Mouse (Mus musculus): ENCODE results near the gene Haus7.

Gene Haus7

DNA sequence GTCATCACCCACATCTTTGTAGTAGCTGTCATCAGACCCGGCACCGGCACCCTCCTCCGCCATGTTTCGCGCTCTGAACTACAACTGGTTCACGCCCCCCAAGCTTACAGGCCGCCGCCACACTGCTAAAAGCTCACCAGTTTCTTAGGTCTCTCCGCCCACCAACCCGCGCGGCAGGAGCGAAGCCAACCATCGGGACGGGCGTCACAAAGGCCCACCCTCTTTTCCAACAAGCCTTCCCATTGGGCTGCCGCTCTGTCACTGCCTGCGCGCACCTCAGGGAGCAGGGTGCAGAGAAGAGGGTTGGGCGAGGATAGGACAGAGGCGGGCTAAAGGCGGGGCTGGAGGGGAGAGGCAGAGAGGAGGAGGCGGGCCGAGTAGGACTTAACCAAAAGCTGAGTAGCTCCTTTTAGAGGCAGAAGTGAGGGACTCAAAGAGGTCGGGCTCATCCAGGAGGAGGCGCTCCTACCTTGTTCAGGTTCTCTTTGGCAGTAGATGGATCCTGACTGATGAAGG, at the start of gene Haus7:
Gene Haus7, minus strand, starts transcription at position 168 of the 516 bp plus-strand sequence.
- DNase-seq (ENCODE audit: low read depth): peak; percentile 75

GRCm38 (mm10) chrX:73506577-73506976, 47.7 kb upstream of the Haus7 start:
- DNase-seq (ENCODE audit: low read depth): no peak

DNA sequence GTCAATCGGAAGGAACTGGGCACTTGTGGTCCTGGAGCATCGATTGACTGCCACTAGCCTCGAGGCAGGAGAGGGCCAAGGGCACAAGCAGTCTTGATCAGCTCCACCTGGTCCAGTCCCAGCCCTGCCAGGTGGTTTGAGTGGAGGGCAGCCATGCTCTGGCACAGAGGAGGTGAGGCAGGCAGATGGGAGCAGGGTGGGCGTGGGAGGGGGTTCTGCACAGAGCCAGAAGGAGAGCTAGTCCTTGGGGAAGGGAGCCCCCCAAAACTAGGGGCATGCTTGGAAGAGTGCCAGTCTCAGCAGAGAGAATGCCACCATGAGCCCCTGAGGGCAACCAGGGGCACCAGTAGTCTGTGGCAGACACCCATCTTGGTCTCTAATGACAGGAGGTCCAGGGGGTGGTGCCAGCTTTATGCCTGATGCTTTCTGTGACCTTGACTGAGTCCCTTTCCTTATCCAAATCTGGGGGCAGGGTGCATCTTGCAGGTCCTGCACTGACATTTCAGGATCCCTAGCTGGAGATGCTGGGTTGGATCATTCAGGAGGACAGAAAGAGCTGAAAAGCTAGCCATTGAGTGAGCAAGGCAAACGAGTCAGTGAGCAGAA, 46.4 kb upstream of the Haus7 start:
- no peak for DNase-seq (ENCODE audit: low read depth)

DNA sequence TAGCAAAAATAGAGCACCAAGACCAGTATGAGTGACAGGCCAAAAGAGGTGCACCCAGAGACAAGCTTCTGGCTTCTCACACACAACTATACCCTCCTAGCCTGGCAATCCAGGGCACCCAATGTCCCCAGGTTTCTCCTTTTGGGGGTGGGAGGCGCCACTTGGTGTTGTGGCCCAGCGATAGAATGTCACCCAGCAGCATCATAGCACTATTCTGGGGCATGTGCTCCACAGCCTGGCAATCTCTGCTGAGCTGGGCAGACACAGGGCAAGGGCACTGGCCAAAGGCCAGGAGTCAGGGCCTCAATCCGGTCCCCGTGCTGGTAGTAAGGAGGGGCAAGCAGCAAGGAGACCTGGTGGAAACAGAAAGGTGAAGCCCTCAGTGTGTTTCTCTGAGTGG, 37.9 kb upstream of the Haus7 start:
- no peak for DNase-seq (ENCODE audit: low read depth)

DNA sequence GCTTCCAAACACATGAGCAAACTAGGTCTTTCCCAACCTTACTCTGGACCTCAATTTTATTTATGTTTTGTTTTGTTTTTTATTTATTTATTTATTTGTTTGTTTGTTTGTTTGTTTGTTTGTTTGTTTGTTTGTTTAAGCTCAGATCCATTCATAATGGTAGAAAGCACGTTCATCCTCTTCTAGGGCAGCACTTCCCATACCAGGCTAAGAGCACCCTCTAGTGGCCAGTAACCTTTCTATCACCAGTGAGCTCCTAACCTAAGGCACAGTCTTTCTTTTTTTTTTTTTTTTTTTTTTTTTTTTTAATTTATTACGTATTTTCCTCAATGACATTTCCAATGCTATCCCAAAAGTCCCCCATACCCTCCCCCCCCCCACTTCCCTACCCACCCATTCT, 34.7 kb upstream of the Haus7 start:
- peak; percentile 37 for DNase-seq (ENCODE audit: low read depth)

- DNase-seq (ENCODE audit: low read depth): no peak
Measured at GRCm38 (mm10) chrX:73490804-73491203, 32.0 kb upstream of the Haus7 start.

GRCm38 (mm10) chrX:73490186-73490585, 31.3 kb upstream of the Haus7 start:
- no peak for DNase-seq (ENCODE audit: low read depth)

- DNase-seq (ENCODE audit: low read depth): no peak
Measured at GRCm38 (mm10) chrX:73486920-73487319, 28.1 kb upstream of the Haus7 start.

GRCm38 (mm10) chrX:73484870-73485269, 26.0 kb upstream of the Haus7 start:
- no peak for DNase-seq (ENCODE audit: low read depth)

DNA sequence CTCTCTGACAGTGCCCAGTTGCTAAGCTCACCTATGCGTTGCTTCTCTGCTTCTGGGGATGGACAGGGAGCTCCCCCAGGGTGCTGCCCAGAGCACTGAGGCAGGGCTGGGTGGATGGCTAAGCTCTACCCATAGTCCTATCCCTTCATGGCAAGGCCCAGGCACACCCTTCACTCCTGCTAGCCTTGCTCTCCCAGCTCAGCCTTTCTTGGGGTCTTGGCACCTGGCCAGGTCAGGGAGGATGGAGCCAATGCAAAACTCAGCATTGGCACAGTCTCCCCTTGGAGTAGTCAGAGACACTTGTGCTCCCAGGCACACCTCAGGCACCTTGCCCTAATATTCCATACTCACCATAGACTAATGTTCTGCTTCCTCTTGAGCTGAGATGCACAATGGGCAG, 25.2 kb upstream of the Haus7 start:
- DNase-seq (ENCODE audit: low read depth): no peak

DNA sequence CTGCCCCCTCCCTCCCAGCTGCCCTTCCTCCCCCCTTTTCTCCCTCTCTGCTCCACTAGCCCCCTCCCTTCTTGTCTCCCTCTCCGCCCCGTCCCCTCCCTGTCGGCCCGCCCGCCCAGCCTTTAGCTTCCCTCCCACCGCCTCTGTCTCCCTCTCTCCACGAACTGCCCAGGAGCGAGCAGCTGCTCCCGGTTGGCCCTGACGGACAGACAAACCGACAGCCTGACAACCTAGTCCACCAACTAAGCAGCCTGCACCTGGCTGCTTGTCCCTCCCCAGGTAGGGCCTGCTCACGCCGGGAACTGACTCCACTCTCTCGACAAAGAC, 24.6 kb upstream of the Haus7 start, which contains the start of gene Bgn:
Gene Bgn, plus strand, starts transcription at position 119 of the 327 bp plus-strand sequence.
- DNase-seq (ENCODE audit: low read depth): no peak

GRCm38 (mm10) chrX:73482643-73483483, 24.0 kb upstream of the Haus7 start:
- no peak for DNase-seq (ENCODE audit: low read depth)

GRCm38 (mm10) chrX:73480334-73480733, 21.5 kb upstream of the Haus7 start:
- DNase-seq (ENCODE audit: low read depth): no peak

DNA sequence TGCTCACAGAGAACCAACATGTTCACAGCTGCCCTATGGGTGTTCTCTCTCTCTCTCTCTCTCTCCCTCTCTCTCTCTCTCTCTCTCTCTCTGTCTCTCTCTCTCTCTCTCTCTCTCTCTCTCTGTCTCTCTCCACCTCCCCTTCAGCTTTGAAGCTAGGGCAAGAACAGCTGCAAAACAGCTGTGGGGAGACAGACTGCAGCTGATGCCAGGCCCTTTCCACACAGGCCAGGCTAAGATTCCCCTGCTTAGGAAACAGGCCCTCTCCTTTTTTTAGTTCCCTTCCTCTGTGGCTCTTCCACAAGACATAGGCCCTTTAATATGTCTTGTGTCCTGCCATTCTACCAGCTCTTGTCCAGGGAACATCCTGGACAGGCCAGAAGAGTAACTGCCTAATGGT, 20.8 kb upstream of the Haus7 start:
- DNase-seq (ENCODE audit: low read depth): no peak

DNA sequence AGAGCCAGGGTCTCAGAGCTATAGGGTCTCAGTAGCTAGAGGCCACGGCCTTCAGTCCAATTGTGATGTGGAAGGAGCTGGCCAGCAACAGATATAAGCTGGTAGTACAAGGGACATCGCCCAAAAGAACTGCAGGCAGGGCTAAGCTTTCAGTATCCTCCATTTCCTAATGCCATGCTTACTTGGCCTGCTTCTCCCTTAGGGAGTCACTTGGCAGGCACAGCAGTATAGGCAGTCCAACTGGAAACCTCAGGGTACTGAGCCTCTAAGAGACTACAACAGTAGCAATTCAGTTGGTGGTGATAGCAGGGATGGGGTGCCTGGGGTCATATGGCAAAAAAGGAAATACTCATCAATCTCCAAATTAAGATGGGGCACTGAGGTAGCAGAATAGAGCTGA, 18.7 kb upstream of the Haus7 start:
- DNase-seq (ENCODE audit: low read depth): no peak

- DNase-seq (ENCODE audit: low read depth): no peak
Measured at GRCm38 (mm10) chrX:73476621-73477020, 17.8 kb upstream of the Haus7 start.

DNA sequence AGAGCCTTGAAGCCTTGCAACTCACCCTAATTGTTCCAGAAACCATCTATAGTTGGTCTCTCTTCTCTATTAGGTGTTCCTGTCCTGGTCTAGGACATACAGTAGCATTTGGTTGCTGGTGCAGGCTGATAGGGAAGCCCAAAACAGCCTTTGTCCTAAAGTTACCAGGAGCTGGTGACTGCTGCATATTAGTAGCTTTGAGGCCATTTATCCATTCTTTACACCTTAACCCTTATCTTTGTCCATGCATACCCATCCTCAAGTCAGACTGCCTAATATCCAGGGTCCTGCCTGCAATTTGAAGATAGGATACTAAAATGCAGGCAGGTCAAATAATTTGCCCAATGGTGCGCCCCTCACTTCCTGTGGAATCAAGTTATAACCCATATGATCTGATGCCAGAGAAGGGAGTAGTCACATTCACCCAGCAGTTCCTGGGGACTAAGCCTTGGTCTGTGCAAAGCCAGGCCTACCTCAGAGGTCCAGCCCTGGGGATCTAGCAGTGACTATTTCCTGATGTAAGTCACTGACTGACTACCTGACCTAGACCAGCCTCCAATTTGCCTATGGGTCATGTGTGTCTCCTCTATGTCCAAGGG, 16.9 kb upstream of the Haus7 start:
- DNase-seq (ENCODE audit: low read depth): no peak

GRCm38 (mm10) chrX:73474340-73475165, 15.7 kb upstream of the Haus7 start:
- no peak for DNase-seq (ENCODE audit: low read depth)

DNA sequence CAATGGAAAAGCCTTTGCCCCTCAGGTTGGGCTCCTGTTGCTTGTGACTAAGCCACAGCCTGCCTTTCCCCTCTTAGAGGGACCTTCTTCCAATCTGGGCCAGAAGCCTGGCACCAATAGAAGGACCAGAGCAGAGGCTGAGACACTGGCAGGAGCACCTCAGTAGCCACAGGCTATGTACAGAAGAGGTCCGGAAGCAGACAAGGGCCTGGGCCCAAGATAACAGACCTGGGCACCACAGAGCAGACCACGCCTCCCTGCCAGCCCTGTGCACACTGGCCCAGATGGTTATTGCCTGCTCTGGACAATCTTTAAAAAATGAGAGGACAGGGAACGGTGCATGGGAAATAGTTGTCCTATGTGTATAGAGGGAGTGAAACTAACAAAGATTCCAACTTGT, 12.9 kb upstream of the Haus7 start:
- DNase-seq (ENCODE audit: low read depth): no peak

DNA sequence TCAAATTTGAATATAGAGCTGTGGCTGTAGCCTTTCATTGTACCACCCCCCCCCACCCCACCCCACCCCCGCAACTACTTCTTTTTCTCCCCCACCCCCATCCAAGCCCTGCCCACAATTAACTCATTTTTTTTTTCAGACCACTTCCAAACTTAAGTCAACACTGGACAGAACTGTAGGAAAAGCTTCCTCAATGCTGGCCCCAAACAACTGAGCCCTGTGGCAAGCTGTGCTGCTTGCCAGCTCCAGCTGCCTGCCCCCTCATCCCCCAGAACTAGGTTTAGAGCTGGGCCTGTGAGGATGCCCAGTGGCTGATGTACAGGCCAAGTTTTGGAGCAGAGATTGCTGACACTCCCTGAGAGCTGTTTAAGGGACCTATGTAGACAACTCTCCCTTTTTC, 9.9 kb upstream of the Haus7 start:
- no peak for DNase-seq (ENCODE audit: low read depth)

DNA sequence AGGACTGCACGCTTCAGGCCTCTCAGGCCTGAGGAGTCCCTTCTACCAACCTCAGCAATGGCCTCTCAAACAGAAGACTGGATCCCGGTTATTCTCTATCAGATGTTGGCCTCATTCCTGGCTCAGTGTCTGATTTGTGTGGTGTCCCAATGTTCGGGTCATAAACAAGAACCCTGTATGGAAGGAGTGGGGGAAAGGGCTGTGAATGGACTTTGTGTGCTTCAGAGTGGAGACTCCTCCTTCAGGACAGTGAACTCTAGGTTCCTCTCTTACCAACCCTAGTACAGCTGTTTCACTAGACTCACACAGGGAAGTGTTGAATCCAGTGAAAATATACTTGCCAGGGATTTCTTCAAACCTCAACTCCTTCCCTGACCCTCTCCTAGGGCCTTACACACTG, 9.5 kb upstream of the Haus7 start:
- DNase-seq (ENCODE audit: low read depth): no peak

Measured in c-Kit-positive CD71-negative TER-119-negative erythroid progenitor cells, embryonic 14.5 days (primary cell).